Mouse (Mus musculus) neutrophil, adult 5-6 weeks (primary cell): ENCODE measurements at regions not wholly inside any gene's neighbourhood (a gene's known extent, or its start where the extent isn't known, plus 50 kb on each side); places are given as distances from the start of the nearest gene placed in this dataset.

ENCODE experiments used
- ATAC-seq: fragments of 151-379, 151-347 bp; 2 replicates; pipeline ENCODE4 v1.8.0; 2017; ENCODE audit warnings: mild to moderate bottlenecking, moderate TSS enrichment; ENCODE audit not compliant: insufficient number of reproducible peaks, poor library complexity, low FRiP score, severe bottlenecking; ENCODE audit errors: extremely low read depth

DNA sequence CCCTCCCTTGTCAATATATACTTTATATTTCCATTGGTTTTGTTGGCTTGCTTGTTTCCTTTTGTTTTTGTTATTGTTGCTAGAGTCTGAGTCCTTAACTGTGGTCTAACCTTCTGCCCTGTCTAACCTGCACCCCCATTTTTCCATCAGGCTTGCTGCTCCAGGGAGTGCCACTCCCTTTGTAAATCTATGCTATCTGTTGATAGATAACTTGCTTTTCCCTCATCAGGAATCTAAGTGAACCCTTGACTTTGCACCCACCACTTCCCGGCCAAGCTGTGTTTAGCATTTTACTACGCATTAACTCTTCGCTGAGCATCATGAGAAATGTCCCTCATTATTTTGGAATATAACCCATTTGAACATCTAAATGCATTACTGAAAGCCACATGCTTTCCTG is 193.8 kb upstream of the Mctp2 start:
- ATAC-seq, result no peak

DNA sequence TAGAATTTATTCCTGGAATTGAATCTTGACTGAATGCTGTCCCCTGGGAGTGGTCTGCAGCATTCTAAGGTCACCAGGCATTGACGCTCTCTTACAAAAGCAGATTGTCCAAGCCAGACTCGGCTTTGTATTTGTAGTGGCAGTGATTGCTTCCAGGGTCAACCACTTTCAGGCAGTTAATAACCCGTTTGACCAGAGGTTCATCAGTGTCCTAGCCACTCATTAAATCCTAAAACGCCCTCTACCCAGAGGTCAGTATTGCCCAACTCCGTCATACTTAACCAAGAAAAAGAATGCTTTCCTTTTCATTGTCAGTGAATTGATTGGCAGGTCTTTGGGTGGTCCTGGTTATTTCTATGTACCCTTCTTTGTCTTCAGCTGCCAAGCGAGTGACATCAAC is 194.6 kb upstream of the Mctp2 start:
- no peak for ATAC-seq

DNA sequence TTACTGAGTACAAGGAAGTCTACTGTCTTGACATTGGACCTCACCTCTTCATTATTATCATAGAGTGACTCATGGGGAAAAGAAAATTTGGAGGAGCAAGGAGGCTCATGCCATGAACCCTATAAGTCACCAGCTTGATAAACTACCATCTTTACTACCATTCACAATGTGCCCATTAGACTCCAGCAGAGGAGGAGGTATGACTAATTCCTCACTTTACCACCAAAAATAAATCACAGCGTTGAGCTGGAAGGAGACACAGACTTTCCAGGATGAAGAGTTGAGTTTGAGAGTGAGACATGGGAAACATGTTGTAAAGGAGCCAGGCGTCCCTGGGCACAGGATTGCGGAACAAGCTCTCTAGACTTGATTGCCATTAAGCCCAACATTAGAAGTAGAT is 195.0 kb upstream of the Mctp2 start:
- ATAC-seq, result no peak

DNA sequence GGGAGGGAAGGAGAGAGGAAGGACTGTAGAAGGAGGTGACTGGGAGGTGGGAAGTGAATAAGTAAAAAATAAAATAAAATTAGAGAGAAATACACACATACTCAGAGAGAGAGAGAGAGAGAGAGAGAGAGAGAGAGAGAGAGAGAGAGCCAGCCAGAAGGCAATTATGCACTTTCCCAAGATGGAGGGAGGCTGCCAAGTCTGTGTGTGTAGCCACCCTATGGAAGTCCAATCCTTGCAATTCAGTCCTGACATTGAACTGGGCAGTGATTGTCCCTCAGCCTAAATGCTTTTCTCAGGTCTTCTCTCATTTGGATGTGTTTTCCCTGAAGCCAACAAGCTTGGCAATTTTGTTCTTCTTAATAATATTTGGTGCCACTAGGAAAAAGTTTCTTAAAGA is 197.3 kb upstream of the Mctp2 start:
- no peak for ATAC-seq

DNA sequence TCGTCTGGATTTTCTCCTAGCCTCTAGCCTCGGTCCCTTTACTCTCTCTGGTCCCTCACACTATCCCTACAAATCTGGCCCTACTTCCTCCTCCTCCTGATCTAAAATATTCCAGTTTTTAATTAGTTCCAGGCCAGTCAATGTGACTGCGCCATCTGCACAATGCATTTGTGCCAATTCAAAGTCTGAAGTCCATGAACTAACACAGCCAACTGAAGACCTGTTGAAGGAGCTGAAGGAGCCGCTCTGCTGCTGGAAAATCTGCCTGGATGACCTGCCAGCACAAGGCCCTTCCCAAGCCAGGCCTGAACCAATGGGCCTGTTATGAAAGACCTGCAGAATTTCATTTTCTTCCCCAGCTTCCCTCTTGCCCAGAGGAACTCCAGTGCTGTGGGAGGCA is 197.9 kb upstream of the Mctp2 start:
- no peak for ATAC-seq

DNA sequence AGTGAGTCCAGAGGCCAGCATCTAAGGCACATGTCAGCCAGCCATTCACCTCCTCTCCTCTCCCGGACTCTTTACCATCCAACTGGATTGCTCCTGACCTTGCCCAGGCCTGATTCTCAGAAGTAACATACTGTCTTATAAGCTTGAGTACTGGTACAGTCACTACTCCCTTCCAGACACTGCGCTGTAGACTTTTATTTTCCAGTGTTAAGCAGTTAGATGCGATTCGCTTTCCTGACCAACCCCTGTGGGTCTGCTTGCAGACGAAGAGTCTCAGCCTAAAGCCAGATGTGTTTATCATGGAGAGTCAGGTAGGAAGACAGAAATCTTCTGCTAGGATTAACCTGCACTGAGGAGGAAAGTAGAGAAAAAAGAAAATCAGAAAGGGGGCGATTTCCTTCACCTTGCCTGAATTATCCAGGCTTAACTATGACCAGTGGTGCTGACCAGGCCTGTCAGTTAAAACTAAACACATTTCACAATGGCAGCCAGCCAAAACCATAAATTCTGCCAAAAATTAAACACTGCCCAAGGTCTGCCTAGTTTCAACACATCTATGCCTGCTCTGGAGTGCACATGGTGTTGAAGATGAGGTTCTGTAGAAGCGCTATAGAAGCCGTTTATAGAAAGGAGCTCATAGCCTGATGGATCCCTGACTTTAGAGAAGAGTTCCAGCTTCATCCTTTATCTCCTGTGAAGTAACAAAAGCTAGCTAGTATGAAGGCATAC is 199.5 kb upstream of the Mctp2 start:
- no peak for ATAC-seq

DNA sequence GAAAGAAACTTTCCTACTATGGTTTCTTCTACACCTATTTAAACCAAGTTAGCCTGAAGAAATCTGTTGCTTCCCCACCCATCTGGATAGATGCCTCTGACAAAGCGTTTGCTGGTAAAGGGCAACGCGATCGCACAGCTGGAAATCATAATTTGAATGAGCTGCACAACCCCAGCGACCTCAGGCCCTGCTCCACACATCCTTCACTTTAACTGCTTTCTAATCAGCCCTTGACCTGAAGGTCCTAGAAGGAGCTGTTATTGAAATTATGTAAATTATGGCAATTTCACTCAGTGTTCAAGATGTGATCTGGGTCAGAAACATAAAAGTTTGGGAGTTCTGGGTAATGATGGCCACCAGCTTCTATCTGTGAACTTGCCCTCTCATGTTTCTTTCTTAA is 201.5 kb upstream of the Mctp2 start:
- ATAC-seq, result no peak

DNA sequence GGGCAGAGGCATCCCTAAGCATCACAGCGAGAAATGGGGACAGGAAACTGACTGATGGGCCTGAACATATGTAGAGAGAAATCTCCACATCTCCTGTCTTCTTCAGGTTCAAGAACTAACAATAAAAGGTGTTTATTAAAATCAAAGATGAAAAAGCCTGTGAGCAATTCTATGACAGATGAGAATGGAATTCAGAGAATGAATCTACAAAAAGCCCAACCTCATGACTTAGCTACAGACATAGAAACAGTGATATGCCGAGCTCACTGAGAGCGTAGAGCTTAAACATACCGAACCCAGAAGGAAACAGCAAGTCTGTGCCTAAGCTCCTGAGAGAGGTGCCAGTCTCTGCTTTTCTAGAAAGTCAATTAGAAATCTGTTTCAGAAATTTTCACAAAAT is 203.7 kb upstream of the Mctp2 start:
- ATAC-seq, result no peak

DNA sequence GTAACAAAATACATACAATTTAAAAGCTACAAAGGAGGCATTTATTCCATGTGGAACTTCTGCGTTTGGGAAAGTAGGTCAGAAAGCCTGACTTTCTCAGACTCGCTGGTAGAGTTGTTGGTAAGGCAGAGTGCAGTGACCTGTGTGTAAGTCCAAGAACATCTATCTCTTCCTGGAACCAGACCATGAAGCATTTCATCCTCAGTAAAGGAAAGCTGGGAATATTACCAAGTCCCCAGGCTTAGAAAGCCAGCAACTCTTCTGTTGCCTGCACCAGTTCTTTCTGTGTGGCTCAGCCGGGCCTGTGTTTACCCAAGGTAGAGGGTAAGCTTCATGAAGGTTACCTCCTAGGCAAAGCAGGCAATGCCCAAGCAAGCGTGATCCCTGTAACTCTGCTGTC is 207.0 kb upstream of the Mctp2 start:
- ATAC-seq, result no peak

DNA sequence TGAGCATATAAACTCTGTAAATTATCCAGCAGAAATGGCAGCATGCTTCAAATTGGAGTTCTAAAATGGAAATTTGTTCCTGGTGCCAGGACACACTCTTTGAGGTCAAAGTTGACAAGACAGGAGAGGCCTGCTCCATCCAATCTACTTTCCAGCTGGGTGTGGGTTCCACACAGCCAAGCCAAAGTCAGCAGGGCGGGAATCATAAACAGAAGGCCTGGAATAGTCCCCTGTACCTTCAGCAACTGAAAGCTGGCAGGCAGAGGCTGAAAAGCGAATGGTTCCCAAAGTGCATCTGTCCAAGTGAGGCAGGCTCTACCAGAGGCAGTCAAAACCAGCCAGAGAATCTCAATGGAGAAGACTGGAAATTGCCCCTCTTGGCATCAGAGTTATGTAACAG is 208.4 kb upstream of the Mctp2 start:
- ATAC-seq, result no peak

DNA sequence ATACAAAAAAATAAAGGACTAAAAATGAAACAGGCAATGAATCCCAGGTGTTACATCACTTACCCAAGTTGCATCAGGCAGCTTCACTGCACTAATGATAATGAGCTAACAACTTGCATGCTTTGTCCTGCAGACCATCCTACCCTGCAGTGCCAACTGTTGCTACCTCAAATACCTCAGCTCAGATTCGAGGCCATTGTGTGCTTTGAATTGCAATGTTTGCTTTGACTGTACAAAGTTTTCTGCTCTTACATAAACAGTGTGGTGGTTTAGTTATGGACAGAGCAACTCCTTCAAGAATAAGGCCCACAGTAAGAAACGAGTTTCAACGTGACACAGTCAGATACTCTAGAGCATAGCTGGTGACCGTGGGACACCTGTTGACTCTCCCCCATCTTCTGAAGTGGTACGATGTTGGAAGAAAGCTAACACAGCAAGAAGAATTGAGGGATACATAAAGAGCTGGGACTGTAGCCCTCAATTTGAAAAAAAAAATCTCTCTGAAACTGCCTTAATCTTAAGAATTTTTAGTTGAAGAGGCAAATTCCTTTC is 212.1 kb upstream of the Mctp2 start:
- no peak for ATAC-seq

DNA sequence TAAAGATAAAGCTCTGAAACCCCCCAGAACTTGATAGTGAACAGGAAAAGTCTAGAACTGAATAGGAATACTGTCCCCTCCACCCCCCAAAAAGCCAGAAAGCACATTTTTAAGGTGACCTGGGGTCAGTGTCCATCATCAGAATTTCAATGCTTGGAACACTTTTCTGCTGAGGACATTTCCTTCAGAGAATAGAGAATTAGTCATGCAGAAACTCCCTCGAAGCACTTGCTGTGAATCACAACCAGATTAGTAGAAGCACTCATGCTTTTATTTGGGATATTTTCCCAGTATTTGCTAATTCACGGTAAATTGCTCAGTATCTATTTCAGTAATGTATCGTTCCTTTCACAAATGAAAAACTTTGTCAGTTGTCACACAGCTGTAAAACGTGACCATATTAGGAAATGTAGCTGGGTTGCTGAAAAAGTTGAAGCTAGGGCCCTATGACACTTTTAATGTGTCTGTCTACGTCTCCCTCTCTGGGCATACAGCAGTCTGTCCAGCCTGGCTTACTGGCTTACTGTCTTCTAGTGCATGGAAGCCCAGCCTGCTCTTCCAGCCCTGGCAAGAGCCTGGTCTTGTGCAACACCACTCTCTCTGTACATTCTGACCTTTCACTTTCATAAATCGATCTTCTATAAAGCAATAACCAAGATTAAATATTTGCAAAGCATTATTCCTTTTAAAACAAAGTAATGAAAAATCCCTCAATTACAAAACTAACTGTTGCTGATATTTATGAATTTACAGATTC is 213.1 kb upstream of the Mctp2 start:
- ATAC-seq, result no peak

DNA sequence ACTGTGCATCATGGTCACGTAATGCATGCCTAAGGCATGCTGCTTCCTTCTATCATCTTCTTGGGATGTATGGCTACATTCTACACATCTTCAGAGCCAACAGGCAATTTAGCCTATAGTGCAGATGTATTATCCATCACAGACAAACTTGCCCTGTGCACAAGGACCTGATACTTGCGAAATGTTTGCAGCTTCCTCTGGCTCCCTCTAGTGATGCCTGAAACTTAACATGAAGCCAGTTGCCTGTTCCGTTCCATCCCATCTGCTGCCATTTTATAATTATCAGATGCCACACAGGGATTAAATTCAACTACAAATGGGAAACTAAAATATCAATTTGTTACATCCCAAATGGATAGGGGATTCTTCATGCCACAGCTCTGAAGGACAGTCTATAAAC is 222.5 kb upstream of the Mctp2 start:
- no peak for ATAC-seq

DNA sequence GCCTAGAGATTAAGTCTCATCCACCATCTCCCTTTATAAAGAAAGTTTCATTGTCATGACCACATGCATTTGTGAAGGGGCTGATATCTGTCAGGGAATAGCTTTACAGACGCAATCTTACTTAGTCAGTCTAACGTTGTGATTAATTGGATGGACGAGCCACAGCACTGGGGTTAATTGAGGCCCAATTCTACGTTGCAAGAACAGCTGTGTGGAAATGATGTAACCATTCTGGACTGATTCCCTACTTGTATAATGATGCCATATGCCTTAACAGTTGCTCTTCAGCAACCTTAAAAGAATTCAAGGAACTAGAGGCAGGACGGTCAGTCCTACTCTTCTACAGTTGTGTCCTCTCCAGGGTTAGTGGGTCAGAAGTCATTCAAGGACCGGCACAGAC is 231.9 kb upstream of the Mctp2 start:
- no peak for ATAC-seq

DNA sequence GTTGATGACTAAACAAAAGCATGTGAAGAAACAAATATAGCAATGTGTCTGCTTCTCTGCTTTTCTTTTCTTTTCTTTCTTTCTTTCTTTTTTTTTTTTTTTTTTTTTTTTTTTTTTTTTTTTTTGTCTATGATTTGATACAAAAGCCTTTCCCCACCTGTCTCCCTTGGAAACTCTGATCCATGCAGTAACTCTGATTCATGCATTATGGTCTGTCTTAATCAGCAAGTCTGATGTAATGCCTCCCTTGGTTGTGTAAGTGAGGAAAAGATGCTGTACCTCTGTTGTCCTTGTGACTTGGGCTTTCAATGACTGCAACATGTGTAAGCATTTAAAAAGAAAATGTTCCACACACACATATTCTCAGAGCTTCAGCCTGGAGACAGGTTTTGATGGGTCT is 233.5 kb upstream of the Mctp2 start:
- ATAC-seq, result no peak

DNA sequence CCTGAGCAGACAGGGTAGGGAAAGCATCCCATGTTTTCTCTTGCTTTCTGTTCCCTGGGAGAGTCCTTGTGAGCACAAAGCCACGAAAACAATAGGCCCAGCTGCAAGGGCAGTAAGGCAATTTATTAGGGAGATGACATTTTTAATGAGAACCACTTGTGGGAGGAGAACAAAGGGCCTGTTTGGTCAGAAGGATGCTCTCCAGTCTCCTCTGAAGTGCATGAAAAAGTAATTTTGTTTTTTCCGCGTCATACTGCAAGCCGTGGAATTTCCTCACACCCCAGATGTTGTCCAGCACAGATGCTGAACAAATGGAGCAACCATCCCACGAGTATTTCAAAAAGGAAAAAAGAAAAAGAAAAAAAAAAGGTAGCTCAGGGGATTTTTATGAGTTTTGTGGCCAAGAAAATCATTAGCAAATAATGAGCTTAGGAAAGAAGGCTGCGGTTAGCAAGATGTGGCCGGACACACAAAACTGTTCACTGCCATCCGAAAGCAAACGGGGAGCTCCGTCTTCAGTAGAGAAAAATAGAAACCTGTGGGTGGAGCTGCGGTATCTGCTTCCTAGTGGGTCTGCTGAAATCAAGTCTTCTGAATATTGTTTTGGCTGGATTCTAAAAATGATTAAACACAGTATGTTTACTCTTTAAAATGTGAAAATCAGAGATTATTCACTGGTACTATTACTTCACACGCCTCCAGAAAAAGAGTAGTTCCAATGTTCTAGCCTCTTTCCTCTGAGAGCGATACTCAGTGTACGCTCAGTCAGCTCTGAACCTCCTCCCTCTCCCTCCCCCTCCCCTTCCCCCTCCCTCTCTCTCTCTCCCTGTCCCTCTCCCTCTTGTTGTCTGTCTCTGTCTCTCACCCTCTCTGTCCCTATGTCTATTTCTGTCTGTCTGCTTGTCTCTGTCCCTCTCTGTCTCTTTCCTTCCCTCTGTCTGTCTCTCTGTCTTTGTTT is 235.4 kb upstream of the Mctp2 start:
- ATAC-seq, result no peak

DNA sequence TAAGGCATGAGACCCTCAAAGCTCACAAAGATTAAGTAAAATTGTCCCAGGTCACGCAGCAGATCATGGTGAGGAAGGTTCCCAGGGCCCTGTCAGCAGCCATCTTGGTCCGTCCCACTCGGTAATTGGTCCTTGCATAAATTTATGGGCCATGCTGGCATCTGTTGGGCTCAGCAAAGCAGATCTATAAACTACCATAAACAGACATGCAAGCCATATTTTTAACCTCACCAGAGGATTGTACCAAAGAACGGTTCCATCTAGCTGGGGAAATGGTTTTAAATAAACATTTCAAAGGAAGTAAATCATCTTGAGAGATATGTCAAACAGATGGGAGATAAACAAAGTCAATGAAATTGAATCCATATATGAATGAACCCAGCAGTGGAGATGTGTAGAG is 237.1 kb upstream of the Mctp2 start:
- no peak for ATAC-seq

DNA sequence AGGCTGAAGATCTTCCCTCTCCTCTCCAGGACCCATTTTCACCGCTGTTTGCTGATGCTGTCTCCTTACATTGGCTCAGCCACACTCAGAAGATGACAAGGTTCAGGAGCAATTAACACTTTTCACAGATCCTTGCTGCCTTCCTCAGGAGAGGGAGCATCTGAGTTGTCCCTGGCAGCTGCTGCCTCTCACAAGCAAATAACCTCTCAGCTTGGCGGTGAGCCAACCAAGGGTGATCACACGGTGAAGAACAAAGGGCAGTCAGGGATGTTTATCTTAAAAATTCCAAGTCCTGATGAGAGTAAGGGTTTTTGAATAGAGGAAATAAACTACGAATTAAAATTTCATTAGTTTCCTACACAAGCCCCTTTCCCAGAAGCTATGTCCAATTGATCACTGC is 237.5 kb upstream of the Mctp2 start:
- no peak for ATAC-seq

DNA sequence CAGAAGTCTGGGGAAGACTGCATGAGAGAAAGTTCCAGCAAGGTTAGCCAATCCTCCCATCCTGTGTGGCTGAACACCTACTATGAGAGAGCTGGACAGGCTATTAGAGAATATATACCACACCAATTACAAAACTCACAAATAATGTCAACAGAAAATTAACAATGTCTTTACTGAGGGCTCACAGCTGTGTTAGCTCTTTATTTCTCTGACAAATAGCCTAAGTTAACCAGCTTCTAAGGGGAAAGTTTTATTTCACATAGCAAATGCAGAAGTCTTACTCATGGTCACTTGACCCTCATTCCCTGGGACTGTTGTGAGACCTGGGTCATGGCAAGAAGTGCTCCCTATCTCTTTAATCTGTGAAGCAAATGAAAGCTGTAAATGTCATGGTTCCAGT is 261.0 kb upstream of the Mctp2 start:
- ATAC-seq, result no peak
